ENCODE assay signal across 21 mouse cellular contexts in genomic region chr19:37965828-37966227, GRCm38 (mm10).
DNase-seq lines count a peak whose midpoint lies in the region; ATAC-seq lines count a peak whose summit lies in the region.
"Had no signal": no experiment of that assay in that cellular context is flagged by ENCODE, and none has a peak within 500 bp of the region (broad histone marks: within the 10 kb centered on the region; RNA-seq: fewer than 3 reads in every experiment).

No protein-coding gene starts in this region.

- DNase-seq in heart, embryonic 10.5 days (ENCODE audit: low spot score), result no peak
- DNase-seq in heart, postnatal 36 days, result no peak
- DNase-seq in heart, postnatal 25 days (ENCODE audit: low spot score), result no peak
- peak; percentile 5 for DNase-seq in induced T-regulatory cell, adult 2 months (ENCODE audit: low read depth)
- no peak for DNase-seq in gastrocnemius, adult 18-20 months (ENCODE audit: low spot score)
- no peak for DNase-seq in left cerebral cortex, adult 9 months (ENCODE audit: low spot score in 2 of 2)
- DNase-seq: adrenal gland, postnatal 14 days; cerebellum, adult 11-12 months; cerebellum, adult 9-11 months; cerebellum, postnatal 36 days; forebrain, postnatal 0 days; gastrocnemius, adult 2 months; gastrocnemius, postnatal 25 days; kidney, adult 8-10 months had no signal

- H3K9me3 ChIP-seq in heart, embryonic 10.5 days, result no peaks in the 10 kb centered on the region
- H3K9me3 ChIP-seq in heart, embryonic 14.5 days (ENCODE audit: control insufficient read depth, low read length), result no peaks in the 10 kb centered on the region
- H3K9me3 ChIP-seq: embryonic facial prominence, embryonic 13.5 days; forebrain, embryonic 12.5 days; hindbrain, embryonic 10.5 days had no signal

- no peak overlapping the region for H3K4me3 ChIP-seq in heart, embryonic 10.5 days
- no peak overlapping the region for H3K4me3 ChIP-seq in heart, embryonic 14.5 days (ENCODE audit: control insufficient read depth in 1 of 2, insufficient read depth in 1 of 2, low read depth in 1 of 2, low read length in 2 of 2)
- H3K4me3 ChIP-seq: embryonic facial prominence, embryonic 13.5 days; forebrain, embryonic 12.5 days; gastrocnemius, adult 2 months; hindbrain, embryonic 10.5 days had no signal

- no peaks in the 10 kb centered on the region for H3K36me3 ChIP-seq in heart, embryonic 10.5 days
- no peaks in the 10 kb centered on the region for H3K36me3 ChIP-seq in heart, embryonic 14.5 days (ENCODE audit: control insufficient read depth, insufficient read depth, low read length)
- H3K36me3 ChIP-seq: embryonic facial prominence, embryonic 13.5 days; forebrain, embryonic 12.5 days; hindbrain, embryonic 10.5 days had no signal

- no peak overlapping the region for H3K9ac ChIP-seq in heart, embryonic 14.5 days (ENCODE audit: low read length)
- H3K9ac ChIP-seq: embryonic facial prominence, embryonic 13.5 days; forebrain, embryonic 12.5 days; forebrain, postnatal 0 days; hindbrain, embryonic 14.5 days had no signal

- peak overlapping the region; percentile 42; the same call in 1 of the 2 replicates for H3K27ac ChIP-seq in heart, embryonic 10.5 days
- H3K27ac ChIP-seq in heart, embryonic 14.5 days (replicated peaks in 1 of 2; ENCODE audit: control insufficient read depth in 1 of 2, insufficient read depth in 1 of 2, low read depth in 2 of 2, low read length in 2 of 2), result peak overlapping the region; percentile 21 to 66; a peak in 2 of 4 replicates
- H3K27ac ChIP-seq: embryonic facial prominence, embryonic 13.5 days; forebrain, embryonic 12.5 days; gastrocnemius, adult 2 months; hindbrain, embryonic 10.5 days; hindbrain, embryonic 14.5 days had no signal

- intact Hi-C loops in heart, postnatal 36 days (cut with DNase I), result no loop called here
- intact Hi-C loops in heart, postnatal 25 days (cut with DNase I), result no loop called here

- no peaks in the 10 kb centered on the region for H3K27me3 ChIP-seq in heart, embryonic 10.5 days (ENCODE audit: insufficient read depth, poor library complexity, severe bottlenecking)
- H3K27me3 ChIP-seq in heart, embryonic 14.5 days (ENCODE audit: control insufficient read depth, insufficient read depth, low read length), result no peaks in the 10 kb centered on the region
- H3K27me3 ChIP-seq: embryonic facial prominence, embryonic 13.5 days; forebrain, embryonic 12.5 days had no signal

- WGBS in heart, embryonic 10.5 days, result 62% methylated on average over 4 of the region's 4 CpGs
- 41% methylated on average over 4 of the region's 4 CpGs for WGBS in heart, embryonic 14.5 days

- H3K4me2 ChIP-seq in heart, embryonic 14.5 days (ENCODE audit: low read length), result no peak overlapping the region
- H3K4me2 ChIP-seq: embryonic facial prominence, embryonic 13.5 days; forebrain, embryonic 12.5 days; hindbrain, embryonic 14.5 days had no signal

- no peaks in the 10 kb centered on the region for H3K4me1 ChIP-seq in heart, embryonic 10.5 days
- H3K4me1 ChIP-seq in heart, embryonic 14.5 days (ENCODE audit: control insufficient read depth in 2 of 2, insufficient read depth in 2 of 2, low read length in 2 of 2), result no peaks in the 10 kb centered on the region
- H3K4me1 ChIP-seq: embryonic facial prominence, embryonic 13.5 days; forebrain, embryonic 12.5 days; hindbrain, embryonic 10.5 days had no signal

- ATAC-seq in heart, embryonic 14.5 days (ENCODE audit: insufficient number of reproducible peaks, insufficient read depth, low FRiP score, low read depth), result no peak
- ATAC-seq in CD4-positive, CD25-positive, alpha-beta regulatory T cell, adult 4 months, result peak; percentile 51
- ATAC-seq: forebrain, postnatal 0 days; intestine, postnatal 0 days had no signal
